8 mouse cellular contexts compared by ENCODE assay signal in the genomic region with DNA sequence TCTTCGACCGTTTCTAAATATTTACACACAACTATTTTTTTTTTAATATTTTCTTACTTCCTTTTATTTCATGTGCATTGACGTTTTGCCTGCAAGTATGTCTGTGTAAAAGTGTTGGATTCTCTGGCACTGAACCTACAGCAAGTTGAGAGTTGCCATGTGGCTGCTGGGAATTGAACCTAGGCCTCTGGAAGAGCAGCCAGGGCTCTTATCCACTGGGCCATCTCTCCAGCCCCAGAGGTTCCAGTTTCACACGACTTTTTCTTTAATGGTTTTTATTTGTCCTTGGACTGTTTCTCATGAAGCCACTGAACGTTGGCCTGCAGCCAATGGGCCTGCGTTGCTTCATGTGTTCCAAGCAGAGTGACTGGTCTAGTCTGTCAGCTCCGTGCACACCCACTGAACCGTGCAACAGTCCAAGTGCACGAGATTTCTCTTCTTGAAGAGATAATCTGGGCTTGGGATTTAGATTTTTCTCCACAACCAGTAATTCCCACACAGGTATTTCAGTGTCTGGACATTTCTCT. TPM values are rescaled to one million over a fixed set of nuclear protein-coding genes. Genes with fewer than 3 reads are reported as not detected.
DNase-seq lines count a peak whose midpoint lies in the region; ATAC-seq lines count a peak whose summit lies in the region.

No protein-coding gene starts in this region.

- H3K4me1 ChIP-seq in midbrain, embryonic 14.5 days (ENCODE audit: control insufficient read depth, insufficient read depth, low read length), result no peaks in the 10 kb centered on the region
- no peaks in the 10 kb centered on the region for H3K4me1 ChIP-seq in midbrain, embryonic 15.5 days
- peaks cover 4% of the 10 kb centered on the region for H3K4me1 ChIP-seq in intestine, embryonic 16.5 days (ENCODE audit: control insufficient read depth, insufficient read depth, low read length)
- H3K4me1 ChIP-seq in midbrain, embryonic 10.5 days, result peaks cover 3% of the 10 kb centered on the region; the same call in 1 of the 2 replicates

- no peaks in the 10 kb centered on the region for H3K9me3 ChIP-seq in midbrain, embryonic 14.5 days (ENCODE audit: control insufficient read depth, low read length)
- H3K9me3 ChIP-seq in midbrain, embryonic 15.5 days, result no peaks in the 10 kb centered on the region
- H3K9me3 ChIP-seq in intestine, embryonic 16.5 days (ENCODE audit: control insufficient read depth, low read length), result no peaks in the 10 kb centered on the region
- no peaks in the 10 kb centered on the region for H3K9me3 ChIP-seq in midbrain, embryonic 10.5 days (replicated peaks)

- no peak overlapping the region for H3K27ac ChIP-seq in midbrain, embryonic 14.5 days (replicated peaks; ENCODE audit: low read depth, low read length)
- H3K27ac ChIP-seq in midbrain, embryonic 15.5 days, result no peak overlapping the region
- H3K27ac ChIP-seq in intestine, embryonic 16.5 days (ENCODE audit: low read length), result peak overlapping the region; percentile 59
- H3K27ac ChIP-seq in midbrain, embryonic 10.5 days (replicated peaks), result no peak overlapping the region

- whole genome bisulfite sequencing in midbrain, embryonic 14.5 days, result 81% methylated on average over 9 of the region's 9 CpGs
- WGBS in midbrain, embryonic 15.5 days, result 73% methylated on average over 9 of the region's 9 CpGs
- WGBS in intestine, embryonic 16.5 days, result 41% methylated on average over 9 of the region's 9 CpGs
- 93% methylated on average over 9 of the region's 9 CpGs for WGBS in midbrain, embryonic 10.5 days

- no peak overlapping the region for H3K4me2 ChIP-seq in midbrain, embryonic 14.5 days (ENCODE audit: low read length)
- no peak overlapping the region for H3K4me2 ChIP-seq in midbrain, embryonic 15.5 days
- H3K4me2 ChIP-seq in intestine, embryonic 16.5 days (ENCODE audit: low read depth, low read length), result no peak overlapping the region

- H3K27me3 ChIP-seq in midbrain, embryonic 14.5 days (ENCODE audit: control insufficient read depth, insufficient read depth, low read length), result no peaks in the 10 kb centered on the region
- H3K27me3 ChIP-seq in midbrain, embryonic 15.5 days (replicated peaks), result no peaks in the 10 kb centered on the region
- H3K27me3 ChIP-seq in intestine, embryonic 16.5 days (replicated peaks; ENCODE audit: control insufficient read depth, insufficient read depth, low read length), result no peaks in the 10 kb centered on the region
- no peaks in the 10 kb centered on the region for H3K27me3 ChIP-seq in midbrain, embryonic 10.5 days (ENCODE audit: low read depth, poor library complexity, severe bottlenecking)

- peaks cover 89% of the 10 kb centered on the region for H3K36me3 ChIP-seq in midbrain, embryonic 14.5 days (ENCODE audit: control insufficient read depth, insufficient read depth, low read length)
- peaks cover 42% of the 10 kb centered on the region for H3K36me3 ChIP-seq in midbrain, embryonic 15.5 days (replicated peaks)
- H3K36me3 ChIP-seq in intestine, embryonic 16.5 days (ENCODE audit: control insufficient read depth, insufficient read depth, low read length), result peaks cover 19% of the 10 kb centered on the region
- H3K36me3 ChIP-seq in midbrain, embryonic 10.5 days, result peaks cover 98% of the 10 kb centered on the region

- H3K9ac ChIP-seq in midbrain, embryonic 14.5 days (replicated peaks; ENCODE audit: low read length), result no peak overlapping the region
- no peak overlapping the region for H3K9ac ChIP-seq in midbrain, embryonic 15.5 days
- no peak overlapping the region for H3K9ac ChIP-seq in intestine, embryonic 16.5 days (ENCODE audit: low read depth, low read length)

- DNase-seq in midbrain, embryonic 14.5 days, result peak; percentile 55
- peak; percentile 64 for DNase-seq in gastrocnemius, adult 18-20 months (ENCODE audit: low spot score)
- DNase-seq in lung, postnatal 10 days, result peak; percentile 80
- no peak for DNase-seq in frontal cortex, postnatal 25 days (ENCODE audit: low spot score in 2 of 2)
- DNase-seq in midbrain, embryonic 10.5 days (ENCODE audit: low spot score), result no peak
- no peak for DNase-seq in embryo, embryonic 11 days

- no peak for ATAC-seq in midbrain, embryonic 14.5 days (ENCODE audit: low FRiP score, low TSS enrichment)
- ATAC-seq in midbrain, embryonic 15.5 days (replicated peaks), result no peak
- peak; percentile 81 for ATAC-seq in intestine, embryonic 16.5 days

- H3K4me3 ChIP-seq in midbrain, embryonic 14.5 days (replicated peaks; ENCODE audit: low read depth, low read length), result no peak overlapping the region
- no peak overlapping the region for H3K4me3 ChIP-seq in midbrain, embryonic 15.5 days
- H3K4me3 ChIP-seq in intestine, embryonic 16.5 days (ENCODE audit: low read length), result no peak overlapping the region
- H3K4me3 ChIP-seq in midbrain, embryonic 10.5 days, result no peak overlapping the region

RNA-seq across cellular contexts. Expression of gene Eid3, which starts 23.1 kb away (rescaled TPM):
- polyA plus RNA-seq in midbrain, embryonic 14.5 days (2014; fragmentation: Nextera tagmentation; extraction: Ambion mirVana), result 0.50 and 0.59 TPM in 2 replicates
- polyA plus RNA-seq in midbrain, embryonic 15.5 days (2015; fragmentation: Nextera tagmentation; extraction: Ambion mirVana), result 0.43 and 0.74 TPM in 2 replicates
- 1 to 10 TPM in 1 of 2 experiments, under 1 TPM in 1; 0.90 to 1.1 TPM for total RNA-seq in gastrocnemius, adult 18-20 months (2021)
- polyA plus RNA-seq in intestine, embryonic 16.5 days (2015; fragmentation: Nextera tagmentation; extraction: Ambion mirVana), result 0.20 and 0.23 TPM in 2 replicates
- polyA plus RNA-seq in midbrain, embryonic 10.5 days (2016; fragmentation: Nextera tagmentation; extraction: Ambion mirVana), result 0.15 and 0.20 TPM in 2 replicates

RNA-seq across cellular contexts. Expression of gene Txnrd1, which starts 55.8 kb away (rescaled TPM):
- polyA plus RNA-seq in midbrain, embryonic 14.5 days (2014; fragmentation: Nextera tagmentation; extraction: Ambion mirVana), result 118 and 150 TPM in 2 replicates
- polyA plus RNA-seq in midbrain, embryonic 15.5 days (2015; fragmentation: Nextera tagmentation; extraction: Ambion mirVana), result 113 and 120 TPM in 2 replicates
- total RNA-seq in gastrocnemius, adult 18-20 months (2021), result 10 to 100 TPM; 52.6 to 65.1 TPM
- polyA plus RNA-seq in intestine, embryonic 16.5 days (2015; fragmentation: Nextera tagmentation; extraction: Ambion mirVana), result 107 and 108 TPM in 2 replicates
- 163 and 169 TPM in 2 replicates for polyA plus RNA-seq in midbrain, embryonic 10.5 days (2016; fragmentation: Nextera tagmentation; extraction: Ambion mirVana)

Comparison
In these comparisons a context has a peak if more than half of its experiments do, and no peak if none do; other contexts are left out.
1. DNase-seq: peak in midbrain, embryonic 14.5 days (single experiment), gastrocnemius, adult 18-20 months (single experiment) and lung, postnatal 10 days (single experiment); none in frontal cortex, postnatal 25 days (0 of 2), midbrain, embryonic 10.5 days (single experiment) and embryo, embryonic 11 days (single experiment).